Mouse (Mus musculus): ENCODE measurements around the gene Slc9a9. TPM values are rescaled to one million over a fixed set of nuclear protein-coding genes. Genes with fewer than 3 reads are reported as not detected.

The Slc9a9 gene
- polyA plus RNA-seq, 1 experiment from 2014 or later = 4.4 TPM

- Histone ChIP-seq H3K4me2 (replicated peaks; ENCODE audit: low read depth, low read length) (no peak overlapping the region), H3K36me3 (ENCODE audit: control insufficient read depth, insufficient read depth, low read length) (no peaks in the 10 kb centered on the region), H3K27ac (ENCODE audit: low read depth, low read length) (no peak overlapping the region), H3K4me1 (ENCODE audit: control insufficient read depth, insufficient read depth, low read length) (no peaks in the 10 kb centered on the region), H3K9ac (ENCODE audit: low read depth, low read length) (no peak overlapping the region), H3K9me3 (ENCODE audit: control insufficient read depth, low read length) (no peaks in the 10 kb centered on the region), H3K4me3 (ENCODE audit: low read length) (no peak overlapping the region), H3K27me3 (ENCODE audit: control insufficient read depth, insufficient read depth, low read length) (no peaks in the 10 kb centered on the region)
- no peak for ATAC-seq (ENCODE audit: low FRiP score, low TSS enrichment)
- 78% methylated on average over 6 of the region's 6 CpGs for WGBS
These were observed 62.4 kb downstream of the Slc9a9 start for GRCm38 (mm10) chr9:94732136-94732535.

- H3K36me3 ChIP-seq (ENCODE audit: control insufficient read depth, insufficient read depth, low read length) = no peaks in the 10 kb centered on the region
- H3K4me2 ChIP-seq (replicated peaks; ENCODE audit: low read depth, low read length) = no peak overlapping the region
- H3K4me3 ChIP-seq (ENCODE audit: low read length) = no peak overlapping the region
- no peaks in the 10 kb centered on the region for H3K4me1 ChIP-seq (ENCODE audit: control insufficient read depth, insufficient read depth, low read length)
- no peak overlapping the region for H3K9ac ChIP-seq (ENCODE audit: low read depth, low read length)
- H3K9me3 ChIP-seq (ENCODE audit: control insufficient read depth, low read length) = no peaks in the 10 kb centered on the region
- 0 out of 2 replicates have a peak, but pooled peaks have one; percentile 37 for ATAC-seq (ENCODE audit: low FRiP score, low TSS enrichment)
- H3K27me3 ChIP-seq (ENCODE audit: control insufficient read depth, insufficient read depth, low read length) = no peaks in the 10 kb centered on the region
- H3K27ac ChIP-seq (ENCODE audit: low read depth, low read length) = no peak overlapping the region
- WGBS = 73% methylated on average over 8 of the region's 8 CpGs
These were observed 63.0 kb downstream of the Slc9a9 start for GRCm38 (mm10) chr9:94732599-94733287.

GRCm38 (mm10) chr9:94734320-94734719, 64.6 kb downstream of the Slc9a9 start:
- Histone ChIP-seq H3K4me3 (ENCODE audit: low read length) (no peak overlapping the region), H3K4me2 (replicated peaks; ENCODE audit: low read depth, low read length) (no peak overlapping the region), H3K9ac (ENCODE audit: low read depth, low read length) (no peak overlapping the region), H3K27ac (ENCODE audit: low read depth, low read length) (no peak overlapping the region), H3K9me3 (ENCODE audit: control insufficient read depth, low read length) (no peaks in the 10 kb centered on the region), H3K4me1 (ENCODE audit: control insufficient read depth, insufficient read depth, low read length) (no peaks in the 10 kb centered on the region), H3K36me3 (ENCODE audit: control insufficient read depth, insufficient read depth, low read length) (no peaks in the 10 kb centered on the region), H3K27me3 (ENCODE audit: control insufficient read depth, insufficient read depth, low read length) (no peaks in the 10 kb centered on the region)
- WGBS = 63% methylated on average over 1 of the region's 1 CpGs
- ATAC-seq (ENCODE audit: low FRiP score, low TSS enrichment) = no peak

- no peaks in the 10 kb centered on the region for H3K4me1 ChIP-seq (ENCODE audit: control insufficient read depth, insufficient read depth, low read length)
- H3K36me3 ChIP-seq (ENCODE audit: control insufficient read depth, insufficient read depth, low read length) = no peaks in the 10 kb centered on the region
- H3K27me3 ChIP-seq (ENCODE audit: control insufficient read depth, insufficient read depth, low read length) = no peaks in the 10 kb centered on the region
- no peak overlapping the region for H3K4me3 ChIP-seq (ENCODE audit: low read length)
- ATAC-seq (ENCODE audit: low FRiP score, low TSS enrichment) = no peak
- no peak overlapping the region for H3K4me2 ChIP-seq (replicated peaks; ENCODE audit: low read depth, low read length)
- no peak overlapping the region for H3K9ac ChIP-seq (ENCODE audit: low read depth, low read length)
- 72% methylated on average over 5 of the region's 5 CpGs for WGBS
- H3K27ac ChIP-seq (ENCODE audit: low read depth, low read length) = no peak overlapping the region
- no peaks in the 10 kb centered on the region for H3K9me3 ChIP-seq (ENCODE audit: control insufficient read depth, low read length)
These were observed 67.5 kb downstream of the Slc9a9 start for GRCm38 (mm10) chr9:94737226-94737625.

GRCm38 (mm10) chr9:94738555-94739427, 69.1 kb downstream of the Slc9a9 start:
- Histone ChIP-seq H3K9ac (ENCODE audit: low read depth, low read length) (no peak overlapping the region), H3K9me3 (ENCODE audit: control insufficient read depth, low read length) (no peaks in the 10 kb centered on the region), H3K4me2 (replicated peaks; ENCODE audit: low read depth, low read length) (no peak overlapping the region), H3K36me3 (ENCODE audit: control insufficient read depth, insufficient read depth, low read length) (no peaks in the 10 kb centered on the region), H3K27ac (ENCODE audit: low read depth, low read length) (no peak overlapping the region), H3K4me3 (ENCODE audit: low read length) (no peak overlapping the region), H3K27me3 (ENCODE audit: control insufficient read depth, insufficient read depth, low read length) (no peaks in the 10 kb centered on the region), H3K4me1 (ENCODE audit: control insufficient read depth, insufficient read depth, low read length) (no peaks in the 10 kb centered on the region)
- 38% methylated on average over 6 of the region's 6 CpGs for WGBS
- peak; percentile 52; the same call in 1 of the 2 replicates for ATAC-seq (ENCODE audit: low FRiP score, low TSS enrichment)

- no peak for ATAC-seq (ENCODE audit: low FRiP score, low TSS enrichment)
- Histone ChIP-seq H3K27me3 (ENCODE audit: control insufficient read depth, insufficient read depth, low read length) (no peaks in the 10 kb centered on the region), H3K36me3 (ENCODE audit: control insufficient read depth, insufficient read depth, low read length) (no peaks in the 10 kb centered on the region), H3K4me3 (ENCODE audit: low read length) (no peak overlapping the region), H3K4me1 (ENCODE audit: control insufficient read depth, insufficient read depth, low read length) (no peaks in the 10 kb centered on the region), H3K9ac (ENCODE audit: low read depth, low read length) (no peak overlapping the region), H3K4me2 (replicated peaks; ENCODE audit: low read depth, low read length) (no peak overlapping the region), H3K9me3 (ENCODE audit: control insufficient read depth, low read length) (no peaks in the 10 kb centered on the region), H3K27ac (ENCODE audit: low read depth, low read length) (no peak overlapping the region)
- 71% methylated on average over 3 of the region's 3 CpGs for WGBS
These were observed 71.1 kb downstream of the Slc9a9 start for GRCm38 (mm10) chr9:94740841-94741240.

GRCm38 (mm10) chr9:94743291-94743690, 73.6 kb downstream of the Slc9a9 start:
- Histone ChIP-seq H3K9me3 (ENCODE audit: control insufficient read depth, low read length) (no peaks in the 10 kb centered on the region), H3K4me2 (replicated peaks; ENCODE audit: low read depth, low read length) (no peak overlapping the region), H3K27me3 (ENCODE audit: control insufficient read depth, insufficient read depth, low read length) (no peaks in the 10 kb centered on the region), H3K36me3 (ENCODE audit: control insufficient read depth, insufficient read depth, low read length) (no peaks in the 10 kb centered on the region), H3K9ac (ENCODE audit: low read depth, low read length) (no peak overlapping the region), H3K27ac (ENCODE audit: low read depth, low read length) (no peak overlapping the region), H3K4me1 (ENCODE audit: control insufficient read depth, insufficient read depth, low read length) (no peaks in the 10 kb centered on the region), H3K4me3 (ENCODE audit: low read length) (no peak overlapping the region)
- no peak for ATAC-seq (ENCODE audit: low FRiP score, low TSS enrichment)
- WGBS = 88% methylated on average over 1 of the region's 1 CpGs

- Histone ChIP-seq H3K27ac (ENCODE audit: low read depth, low read length) (no peak overlapping the region), H3K36me3 (ENCODE audit: control insufficient read depth, insufficient read depth, low read length) (no peaks in the 10 kb centered on the region), H3K9me3 (ENCODE audit: control insufficient read depth, low read length) (no peaks in the 10 kb centered on the region), H3K4me1 (ENCODE audit: control insufficient read depth, insufficient read depth, low read length) (peaks cover 11% of the 10 kb centered on the region; the same call in 1 of the 2 replicates), H3K27me3 (ENCODE audit: control insufficient read depth, insufficient read depth, low read length) (no peaks in the 10 kb centered on the region), H3K9ac (ENCODE audit: low read depth, low read length) (no peak overlapping the region), H3K4me3 (ENCODE audit: low read length) (no peak overlapping the region), H3K4me2 (replicated peaks; ENCODE audit: low read depth, low read length) (no peak overlapping the region)
- ATAC-seq (ENCODE audit: low FRiP score, low TSS enrichment) = peak; percentile 53; the same call in 1 of the 2 replicates
- WGBS = 22% methylated on average over 2 of the region's 2 CpGs
These were observed 78.8 kb downstream of the Slc9a9 start for GRCm38 (mm10) chr9:94748503-94748902.

GRCm38 (mm10) chr9:94750187-94750586, 80.5 kb downstream of the Slc9a9 start:
- H3K9me3 ChIP-seq (ENCODE audit: control insufficient read depth, low read length) = no peaks in the 10 kb centered on the region
- ATAC-seq (ENCODE audit: low FRiP score, low TSS enrichment) = no peak
- H3K4me1 ChIP-seq (ENCODE audit: control insufficient read depth, insufficient read depth, low read length) = peaks cover 11% of the 10 kb centered on the region; the same call in 1 of the 2 replicates
- no peak overlapping the region for H3K9ac ChIP-seq (ENCODE audit: low read depth, low read length)
- no peak overlapping the region for H3K4me2 ChIP-seq (replicated peaks; ENCODE audit: low read depth, low read length)
- H3K27ac ChIP-seq (ENCODE audit: low read depth, low read length) = no peak overlapping the region
- H3K4me3 ChIP-seq (ENCODE audit: low read length) = no peak overlapping the region
- H3K36me3 ChIP-seq (ENCODE audit: control insufficient read depth, insufficient read depth, low read length) = no peaks in the 10 kb centered on the region
- WGBS = 77% methylated on average over 8 of the region's 8 CpGs
- no peaks in the 10 kb centered on the region for H3K27me3 ChIP-seq (ENCODE audit: control insufficient read depth, insufficient read depth, low read length)

Data from kidney, embryonic 14.5 days (tissue).